Mouse (Mus musculus) G1E (cell line): ENCODE results near the gene Renbp. TPM values are rescaled to one million over a fixed set of nuclear protein-coding genes. Genes with fewer than 3 reads are reported as not detected.

Source experiments
- ATAC-seq: 2 replicates; pipeline ENCODE4 v1.8.0; 2016; ENCODE audit warnings: mild to moderate bottlenecking; ENCODE audit not compliant: insufficient number of reproducible peaks, poor library complexity, low FRiP score, severe bottlenecking; ENCODE audit errors: extremely low read depth
- DNase-seq: peaks from one replicate; pipeline ENCODE4 v3.0.0; 2012; ENCODE audit warnings: low spot score
- H3K27me3 ChIP-seq: 2 replicates; pipeline ENCODE4 v1.6.1; 2012; ENCODE audit warnings: mild to moderate bottlenecking, low read length, inconsistent platforms; ENCODE audit not compliant: insufficient read depth
- H3K36me3 ChIP-seq: replicated peaks from 2 replicates; pipeline ENCODE3; 2012; ENCODE audit warnings: mild to moderate bottlenecking, inconsistent platforms
- H3K4me1 ChIP-seq: 2 replicates; pipeline ENCODE4 v1.6.1; 2012; ENCODE audit warnings: low read depth, low read length, inconsistent platforms, mixed read lengths; ENCODE audit not compliant: insufficient read depth
- H3K4me3 ChIP-seq: 2 replicates; pipeline ENCODE4 v1.5.1; 2012; ENCODE audit warnings: low read depth, mild to moderate bottlenecking, inconsistent platforms, low read length, moderate library complexity, mixed read lengths
- H3K9me3 ChIP-seq: replicated peaks from 2 replicates; pipeline ENCODE4 v1.6.1; 2012; ENCODE audit warnings: inconsistent platforms
- CTCF ChIP-seq: IDR thresholded peaks from 2 replicates; pipeline ENCODE4 v1.5.1; 2012; ENCODE audit warnings: low read depth, low read length, inconsistent platforms, mixed read lengths
- GATA1 ChIP-seq: IDR thresholded peaks from 2 replicates; pipeline ENCODE4 v1.6.1; 2012; ENCODE audit warnings: borderline replicate concordance, low read length, inconsistent platforms, mixed read lengths
- GATA2 ChIP-seq: IDR thresholded peaks from 2 replicates; pipeline ENCODE4 v1.6.1; 2012; ENCODE audit warnings: low read depth, low read length, inconsistent platforms, borderline replicate concordance
- POLR2AphosphoS5 ChIP-seq: IDR thresholded peaks from 2 replicates; pipeline ENCODE4 v1.6.1; 2012; ENCODE audit warnings: low read depth, low read length, inconsistent platforms; ENCODE audit not compliant: insufficient replicate concordance
- TAL1 ChIP-seq: conservative IDR thresholded peaks from 2 replicates; pipeline ENCODE4 v1.6.1; 2012; ENCODE audit warnings: low read depth, low read length, inconsistent platforms, mixed read lengths
- polyA plus RNA-seq: library from polyadenylated mRNA; stranded (reverse); fragments of >175 nt; gene quantifications from 2 replicates; pipeline ENCODE4 v1.2.3, GENCODE M21; 2012
- total RNA-seq, 2 experiments: library from RNA; stranded (forward) in 1 of 2; stranded (reverse) in 1 of 2; fragments of 200-1000 nt in 1 of 2; fragments of >200 nt in 1 of 2; fragmentation: Nextera tagmentation in 1 of 2; gene quantifications; 2 replicates each; pipeline ENCODE4 v1.2.3; 2014 to 2017

The Renbp gene
- total and polyA plus RNA-seq, 3 experiments, result 42.7 to 196 (median 139) TPM

GRCm38 (mm10) chrX:73891551-73892152, 39.0 kb downstream of the Renbp start, which contains the start of gene Avpr2:
Gene Avpr2 (plus strand): TSS chrX:73892102.
- Histone ChIP-seq H3K36me3 (no peaks in the 10 kb centered on the region), H3K4me3 (no peak within 1 kb of the TSS)

GRCm38 (mm10) chrX:73881463-73881862, 49.2 kb downstream of the Renbp start:
- ATAC-seq (no peak), DNase-seq (no peak)
- peaks cover 14% of the 10 kb centered on the region; the same call in 1 of the 2 replicates for H3K27me3 ChIP-seq
- no peak overlapping the region for H3K4me3 ChIP-seq
- H3K9me3 ChIP-seq, result no peaks in the 10 kb centered on the region
- H3K36me3 ChIP-seq, result no peaks in the 10 kb centered on the region
- TF ChIP-seq TAL1, result no peak
- H3K4me1 ChIP-seq, result peaks cover 5% of the 10 kb centered on the region

More at GRCm38 (mm10) chrX:73891551-73892152, 39.0 kb downstream of the Renbp start, which contains the start of gene Avpr2:
- TF ChIP-seq TAL1 (no peak), CTCF (no peak), GATA1 (no peak), GATA2 (no peak), POLR2AphosphoS5 (no peak)
- Histone ChIP-seq H3K27me3 (peaks cover 6% of the 10 kb centered on the region; the same call in 1 of the 2 replicates), H3K4me1 (no peaks in the 10 kb centered on the region), H3K9me3 (no peaks in the 10 kb centered on the region)
- DNase-seq (no peak), ATAC-seq (no peak)

- H3K4me3 ChIP-seq, result no peak overlapping the region
- peaks cover 5% of the 10 kb centered on the region for H3K4me1 ChIP-seq
- H3K9me3 ChIP-seq, result no peaks in the 10 kb centered on the region
- ATAC-seq (no peak), DNase-seq (no peak)
- peaks cover 14% of the 10 kb centered on the region; the same call in 1 of the 2 replicates for H3K27me3 ChIP-seq
- H3K36me3 ChIP-seq, result no peaks in the 10 kb centered on the region
- no peak for TF ChIP-seq TAL1
- no peak for TF ChIP-seq GATA1
- TF ChIP-seq GATA2, result no peak
- no peak for TF ChIP-seq CTCF
- no peak for TF ChIP-seq POLR2AphosphoS5
These were observed 49.6 kb downstream of the Renbp start for GRCm38 (mm10) chrX:73881036-73881427.

- TF ChIP-seq CTCF (no peak), POLR2AphosphoS5 (no peak), TAL1 (no peak), GATA2 (no peak), GATA1 (no peak)
- H3K9me3 ChIP-seq, result no peaks in the 10 kb centered on the region
These were observed 50.2 kb downstream of the Renbp start for GRCm38 (mm10) chrX:73880194-73881035.

GRCm38 (mm10) chrX:73877014-73877413, 53.6 kb downstream of the Renbp start:
- H3K36me3 ChIP-seq, result no peaks in the 10 kb centered on the region
- H3K27me3 ChIP-seq, result peaks cover 14% of the 10 kb centered on the region; the same call in 1 of the 2 replicates
- ATAC-seq (no peak), DNase-seq (no peak)
- no peak for TF ChIP-seq GATA2
- TF ChIP-seq TAL1, result no peak
- peaks cover 5% of the 10 kb centered on the region for H3K4me1 ChIP-seq
- no peak overlapping the region for H3K4me3 ChIP-seq
- H3K9me3 ChIP-seq, result no peaks in the 10 kb centered on the region

More at GRCm38 (mm10) chrX:73880194-73881035, 50.2 kb downstream of the Renbp start:
- H3K4me1 ChIP-seq, result peaks cover 5% of the 10 kb centered on the region
- ATAC-seq, result no peak
- H3K36me3 ChIP-seq, result no peaks in the 10 kb centered on the region
- no peak overlapping the region; the same call in 1 of the 2 replicates for H3K4me3 ChIP-seq
- no peak for DNase-seq
- peaks cover 14% of the 10 kb centered on the region; the same call in 1 of the 2 replicates for H3K27me3 ChIP-seq

GRCm38 (mm10) chrX:73875881-73876280, 54.8 kb downstream of the Renbp start:
- DNase-seq (no peak), ATAC-seq (no peak)
- no peak for TF ChIP-seq GATA1
- no peak for TF ChIP-seq TAL1
- TF ChIP-seq POLR2AphosphoS5, result no peak
- no peak for TF ChIP-seq GATA2
- TF ChIP-seq CTCF, result no peak
- Histone ChIP-seq H3K4me3 (no peak overlapping the region), H3K36me3 (no peaks in the 10 kb centered on the region), H3K9me3 (no peaks in the 10 kb centered on the region), H3K27me3 (peaks cover 9% of the 10 kb centered on the region; the same call in 1 of the 2 replicates), H3K4me1 (peaks cover 5% of the 10 kb centered on the region)

Other genes with a start within 250 kb of the Renbp start
- 83.2 and 98.4 TPM in 2 replicates for gene Bcap31, start 214.7 kb downstream of the Renbp start, total RNA-seq (2014; fragmentation: Nextera tagmentation)
- gene Bcap31, start 214.7 kb downstream of the Renbp start, total RNA-seq (2017), result 215 and 222 TPM in 2 replicates
- 13.5 and 16.0 TPM in 2 replicates for gene Bcap31, start 214.7 kb downstream of the Renbp start, polyA plus RNA-seq
- gene Abcd1, start 214.3 kb downstream of the Renbp start, total RNA-seq (2014; fragmentation: Nextera tagmentation), result 15.8 and 17.1 TPM in 2 replicates
- gene Abcd1, start 214.3 kb downstream of the Renbp start, total RNA-seq (2017), result 6.3 and 7.0 TPM in 2 replicates
- 17.6 and 19.4 TPM in 2 replicates for gene Abcd1, start 214.3 kb downstream of the Renbp start, polyA plus RNA-seq
- gene Plxnb3, start 173.8 kb downstream of the Renbp start, total RNA-seq (2014; fragmentation: Nextera tagmentation), result not detected in 2 replicates
- gene Plxnb3, start 173.8 kb downstream of the Renbp start, total RNA-seq (2017), result 0.93 and 0.98 TPM in 2 replicates
- gene Plxnb3, start 173.8 kb downstream of the Renbp start, polyA plus RNA-seq, result 0.02 TPM in 1 of 2 replicates, not detected in the other
- gene Srpk3, start 156.4 kb downstream of the Renbp start, total RNA-seq (2014; fragmentation: Nextera tagmentation), result not detected in 2 replicates
- 0.44 TPM in 1 of 2 replicates, not detected in the other for gene Srpk3, start 156.4 kb downstream of the Renbp start, total RNA-seq (2017)
- not detected in 2 replicates for gene Srpk3, start 156.4 kb downstream of the Renbp start, polyA plus RNA-seq
- 378 and 393 TPM in 2 replicates for gene Idh3g, start 144.0 kb downstream of the Renbp start, total RNA-seq (2014; fragmentation: Nextera tagmentation)
- gene Idh3g, start 144.0 kb downstream of the Renbp start, total RNA-seq (2017), result 179 and 187 TPM in 2 replicates
- 27.0 and 37.5 TPM in 2 replicates for gene Idh3g, start 144.0 kb downstream of the Renbp start, polyA plus RNA-seq
- gene Ssr4, start 143.8 kb downstream of the Renbp start, total RNA-seq (2014; fragmentation: Nextera tagmentation), result 92.3 and 120 TPM in 2 replicates
- gene Ssr4, start 143.8 kb downstream of the Renbp start, total RNA-seq (2017), result 138 and 184 TPM in 2 replicates
- 9.0 and 12.4 TPM in 2 replicates for gene Ssr4, start 143.8 kb downstream of the Renbp start, polyA plus RNA-seq
- not detected in 2 replicates for gene Pdzd4, start 105.9 kb downstream of the Renbp start, total RNA-seq (2014; fragmentation: Nextera tagmentation)
- gene Pdzd4, start 105.9 kb downstream of the Renbp start, total RNA-seq (2017), result 0.05 and 0.06 TPM in 2 replicates
- gene Pdzd4, start 105.9 kb downstream of the Renbp start, polyA plus RNA-seq, result 0.04 TPM in 1 of 2 replicates, not detected in the other
- not detected in 2 replicates for gene Avpr2, start 38.7 kb downstream of the Renbp start, total RNA-seq (2014; fragmentation: Nextera tagmentation)
- not detected in 2 replicates for gene Avpr2, start 38.7 kb downstream of the Renbp start, total RNA-seq (2017)
- gene Avpr2, start 38.7 kb downstream of the Renbp start, polyA plus RNA-seq, result not detected in 2 replicates
- gene L1cam, start 34.7 kb downstream of the Renbp start, total RNA-seq (2014; fragmentation: Nextera tagmentation), result not detected in 2 replicates
- gene L1cam, start 34.7 kb downstream of the Renbp start, total RNA-seq (2017), result 0.05 TPM in 1 of 2 replicates, not detected in the other
- 0.05 TPM in 1 of 2 replicates, not detected in the other for gene L1cam, start 34.7 kb downstream of the Renbp start, polyA plus RNA-seq
- 5.0 and 5.1 TPM in 2 replicates for gene Arhgap4, start 9.0 kb downstream of the Renbp start, total RNA-seq (2014; fragmentation: Nextera tagmentation)
- 2.1 and 3.8 TPM in 2 replicates for gene Arhgap4, start 9.0 kb downstream of the Renbp start, total RNA-seq (2017)
- gene Arhgap4, start 9.0 kb downstream of the Renbp start, polyA plus RNA-seq, result 1.5 and 1.7 TPM in 2 replicates
- 55.9 and 61.9 TPM in 2 replicates for gene Naa10, start 8.9 kb downstream of the Renbp start, total RNA-seq (2014; fragmentation: Nextera tagmentation)
- 85.4 and 105 TPM in 2 replicates for gene Naa10, start 8.9 kb downstream of the Renbp start, total RNA-seq (2017)
- gene Naa10, start 8.9 kb downstream of the Renbp start, polyA plus RNA-seq, result 171 and 192 TPM in 2 replicates
- gene Hcfc1, start 35.5 kb upstream of the Renbp start, total RNA-seq (2014; fragmentation: Nextera tagmentation), result 222 and 230 TPM in 2 replicates
- 40.8 and 47.3 TPM in 2 replicates for gene Hcfc1, start 35.5 kb upstream of the Renbp start, total RNA-seq (2017)
- gene Hcfc1, start 35.5 kb upstream of the Renbp start, polyA plus RNA-seq, result 148 and 184 TPM in 2 replicates
- gene Irak1, start 93.1 kb upstream of the Renbp start, total RNA-seq (2014; fragmentation: Nextera tagmentation), result 76.7 and 101 TPM in 2 replicates
- 35.4 and 39.7 TPM in 2 replicates for gene Irak1, start 93.1 kb upstream of the Renbp start, total RNA-seq (2017)
- 270 and 286 TPM in 2 replicates for gene Irak1, start 93.1 kb upstream of the Renbp start, polyA plus RNA-seq
- not detected in 2 replicates for gene Opn1mw, start 196.6 kb upstream of the Renbp start, total RNA-seq (2014; fragmentation: Nextera tagmentation)
- not detected in 2 replicates for gene Opn1mw, start 196.6 kb upstream of the Renbp start, total RNA-seq (2017)
- not detected in 2 replicates for gene Opn1mw, start 196.6 kb upstream of the Renbp start, polyA plus RNA-seq
- 40.1 and 44.3 TPM in 2 replicates for gene Mecp2, start 204.5 kb upstream of the Renbp start, total RNA-seq (2014; fragmentation: Nextera tagmentation)
- 18.1 and 21.2 TPM in 2 replicates for gene Mecp2, start 204.5 kb upstream of the Renbp start, total RNA-seq (2017)
- 47.7 and 50.3 TPM in 2 replicates for gene Mecp2, start 204.5 kb upstream of the Renbp start, polyA plus RNA-seq
- gene Tex28, start 237.0 kb upstream of the Renbp start, total RNA-seq (2014; fragmentation: Nextera tagmentation), result not detected in 2 replicates
- not detected in 2 replicates for gene Tex28, start 237.0 kb upstream of the Renbp start, total RNA-seq (2017)
- gene Tex28, start 237.0 kb upstream of the Renbp start, polyA plus RNA-seq, result not detected in 2 replicates
- not detected in 2 replicates for gene Tktl1, start 246.4 kb upstream of the Renbp start, total RNA-seq (2014; fragmentation: Nextera tagmentation)
- 0.38 and 0.52 TPM in 2 replicates for gene Tktl1, start 246.4 kb upstream of the Renbp start, total RNA-seq (2017)
- gene Tktl1, start 246.4 kb upstream of the Renbp start, polyA plus RNA-seq, result not detected in 2 replicates